15 mouse cellular contexts compared by ENCODE assay signal in the genomic region with DNA sequence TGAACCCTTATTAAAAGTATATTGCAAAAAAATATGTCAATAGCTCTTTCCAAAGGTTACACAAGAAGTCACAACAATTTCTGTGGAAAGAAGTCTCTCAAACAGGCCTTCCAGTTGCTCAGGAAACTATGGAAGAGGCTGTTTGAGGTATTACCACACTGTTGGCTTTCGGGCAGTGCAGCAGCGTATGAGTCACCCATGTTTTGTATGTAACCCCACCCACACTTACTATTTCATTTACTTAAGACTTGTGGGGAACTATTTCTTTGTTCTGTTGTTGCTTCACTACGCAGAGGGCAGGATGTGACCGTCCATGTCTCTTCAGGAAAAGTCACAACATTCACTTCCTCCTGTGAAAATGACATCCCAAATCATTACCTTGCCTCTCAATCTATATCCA. TPM values are rescaled to one million over a fixed set of nuclear protein-coding genes. Genes with fewer than 3 reads are reported as not detected.
A peak's percentile ranks its signal among the peaks of the same experiment; 100 is the strongest.
DNase-seq lines count a peak whose midpoint lies in the region; ATAC-seq and TF ChIP-seq lines count a peak whose summit lies in the region.
"Had no signal": no experiment of that assay in that cellular context is flagged by ENCODE, and none has a peak within 500 bp of the region (broad histone marks: within the 10 kb centered on the region; RNA-seq: fewer than 3 reads in every experiment).

No protein-coding gene starts in this region.

- DNase-seq in 3T3-L1 (ENCODE audit: low read depth, low spot score) (peak; percentile 76), NIH3T3 (ENCODE audit: low read depth) (peak; percentile 79)
- DNase-seq in cerebellum, adult 18-20 months: no peak
- no peak for DNase-seq in left cerebral cortex, adult 9 months (ENCODE audit: low spot score in 2 of 2)
- DNase-seq in gastrocnemius, postnatal 4 days (ENCODE audit: low spot score in 2 of 2): no peak
- DNase-seq: adrenal gland, postnatal 25 days; cerebellum, adult 2 months; midbrain, embryonic 14.5 days; thymus, adult 2 months had no signal

- H3K79me2 ChIP-seq in myocyte (ENCODE audit: control insufficient read depth, insufficient read depth): no peaks in the 10 kb centered on the region

- no peak overlapping the region for H3K4me3 ChIP-seq in myocyte
- H3K4me3 ChIP-seq: erythroblast, embryonic 14.5 days; hindbrain, embryonic 13.5 days had no signal

- ATAC-seq in hematopoietic stem cell, adult 5-6 weeks (replicated peaks in 1 of 2; ENCODE audit: insufficient read depth in 1 of 2, low FRiP score in 2 of 2, low TSS enrichment in 1 of 2, low read depth in 1 of 2, poor library complexity in 2 of 2, severe bottlenecking in 2 of 2): peak; percentile 42 to 74; a peak in 1 of 4 replicates
- ATAC-seq: CD4-positive, CD25-positive, alpha-beta regulatory T cell, adult 4 months had no signal

- H3K27me3 ChIP-seq in myocyte (ENCODE audit: control insufficient read depth, insufficient read depth, insufficient read length): no peaks in the 10 kb centered on the region
- H3K27me3 ChIP-seq: hindbrain, embryonic 13.5 days had no signal

- TF ChIP-seq POLR2A in myocyte (IDR thresholded peaks at IDR 0.05; ENCODE audit: insufficient read length, low read depth): no peak

- H3ac ChIP-seq in myocyte (ENCODE audit: control insufficient read depth, insufficient read length): no peak overlapping the region

- H3K4me2 ChIP-seq in myocyte (ENCODE audit: low read depth): peak overlapping the region; percentile 16
- H3K4me2 ChIP-seq: hindbrain, embryonic 13.5 days had no signal

- no peaks in the 10 kb centered on the region for H3K36me3 ChIP-seq in myocyte (ENCODE audit: control insufficient read depth, insufficient read depth)
- H3K36me3 ChIP-seq: G1E; hindbrain, embryonic 13.5 days had no signal

TF ChIP-seq in myocyte, 11 proteins besides CTCF, POLR2A, EP300 and RAD21:
- TF ChIP-seq POLR2AphosphoS2 (IDR thresholded peaks at IDR 0.05; ENCODE audit: insufficient read length, low read depth): no peak
- TF ChIP-seq USF1 (IDR thresholded peaks at IDR 0.05; ENCODE audit: low read depth): no peak
- TF ChIP-seq CEBPB (IDR thresholded peaks at IDR 0.05; ENCODE audit: insufficient read depth, poor library complexity, severe bottlenecking): peak; percentile 45; the same call in 1 of the 2 replicates
- TF ChIP-seq E2F4 (IDR thresholded peaks at IDR 0.05; ENCODE audit: insufficient read depth): no peak
- no peak for TF ChIP-seq MYOD1 (IDR thresholded peaks at IDR 0.05; ENCODE audit: control insufficient read depth in 1 of 3, insufficient read length in 2 of 3, low read depth in 2 of 3)

RNA-seq across cellular contexts. Expression of gene Fzd4, which starts 41.0 kb away (rescaled TPM):
- 2.0 and 2.1 TPM in 2 replicates for total RNA-seq in hematopoietic stem cell, adult 5-6 weeks (2017)
- polyA plus RNA-seq in myocyte (2012; fragmentation: generic; extraction: Trizol): 5.0 TPM
- total RNA-seq in gastrocnemius, postnatal 4 days (2021): 10 to 100 TPM; 43.9 to 44.1 TPM
- polyA plus RNA-seq: CD4-positive, CD25-positive, alpha-beta regulatory T cell, adult 4 months; erythroblast, embryonic 14.5 days; G1E had no signal

RNA-seq across cellular contexts. Expression of gene Tmem135, which starts 41.1 kb away (rescaled TPM):
- total RNA-seq in hematopoietic stem cell, adult 5-6 weeks (2017): 26.0 and 30.1 TPM in 2 replicates
- 13.1 TPM for polyA plus RNA-seq in myocyte (2012; fragmentation: generic; extraction: Trizol)
- total RNA-seq in gastrocnemius, postnatal 4 days (2021): 10 to 100 TPM; 26.2 to 27.6 TPM

Comparison
In these comparisons a context has a peak if more than half of its experiments do, and no peak if none do; other contexts are left out.
1. DNase-seq: peak in 3T3-L1 (single experiment) and NIH3T3 (single experiment); none in cerebellum, adult 18-20 months (0 of 2), left cerebral cortex, adult 9 months (0 of 2) and gastrocnemius, postnatal 4 days (0 of 2).
2. RNA of gene Fzd4, which starts 41.0 kb away (total RNA-seq): 43.9 to 44.1 TPM in gastrocnemius, postnatal 4 days; 2.0 to 2.1 TPM in hematopoietic stem cell, adult 5-6 weeks; every median in the first group is over 10 times any median in the second.